10 mouse cellular contexts compared by ENCODE assay signal in the genomic region with DNA sequence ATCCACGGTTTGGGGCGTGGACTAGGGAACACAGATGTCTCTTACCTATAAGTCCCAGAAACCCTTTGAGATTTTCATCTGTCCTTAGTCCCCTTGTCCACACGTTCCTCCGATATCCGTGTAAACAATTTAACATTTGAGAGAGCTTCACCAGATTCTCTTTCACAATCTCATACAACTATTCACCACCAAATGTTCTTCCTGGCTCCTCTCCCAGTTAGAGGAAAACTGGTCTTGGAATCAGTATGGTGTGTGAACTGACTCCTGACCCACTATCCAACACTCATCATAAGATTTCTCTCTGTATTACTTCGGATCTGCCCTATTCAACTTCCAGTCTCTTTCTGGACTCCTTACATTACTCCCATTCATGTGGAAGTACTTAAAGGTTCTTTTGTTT. TPM values are rescaled to one million over a fixed set of nuclear protein-coding genes. Genes with fewer than 3 reads are reported as not detected.
A peak's percentile ranks its signal among the peaks of the same experiment; 100 is the strongest.
DNase-seq lines count a peak whose midpoint lies in the region; ATAC-seq and TF ChIP-seq lines count a peak whose summit lies in the region.
"Had no signal": no experiment of that assay in that cellular context is flagged by ENCODE, and none has a peak within 500 bp of the region (broad histone marks: within the 10 kb centered on the region; RNA-seq: fewer than 3 reads in every experiment).

No protein-coding gene starts in this region.

- DNase-seq in limb, embryonic 10.5 days (ENCODE audit: low spot score) = no peak
- DNase-seq in MEL (ENCODE audit: low read depth, low spot score) = peak; percentile 2
- DNase-seq in heart, adult 8-10 months (ENCODE audit: low spot score) = no peak
- DNase-seq in spleen, postnatal 10 days (ENCODE audit: low spot score in 2 of 2) = no peak
- DNase-seq: adrenal gland, postnatal 14 days; liver had no signal

- H3K9me3 ChIP-seq in limb, embryonic 12.5 days = no peaks in the 10 kb centered on the region
- H3K9me3 ChIP-seq in limb, embryonic 10.5 days (replicated peaks) = no peaks in the 10 kb centered on the region
- H3K9me3 ChIP-seq in E14TG2a.4 (ENCODE audit: low read length) (no peaks in the 10 kb centered on the region), MEL (replicated peaks; ENCODE audit: insufficient read depth, low read length) (no peaks in the 10 kb centered on the region)
- H3K9me3 ChIP-seq in hindbrain, embryonic 16.5 days (ENCODE audit: control insufficient read depth, low read length) = no peaks in the 10 kb centered on the region
- H3K9me3 ChIP-seq: heart, embryonic 12.5 days had no signal

- peaks cover 4% of the 10 kb centered on the region for H3K4me1 ChIP-seq in limb, embryonic 12.5 days (replicated peaks)
- peaks cover 4% of the 10 kb centered on the region; the same call in 1 of the 2 replicates for H3K4me1 ChIP-seq in limb, embryonic 10.5 days
- H3K4me1 ChIP-seq in E14TG2a.4 (replicated peaks; ENCODE audit: low read depth, low read length) (peaks cover 16% of the 10 kb centered on the region), MEL (ENCODE audit: control insufficient read depth in 1 of 2, insufficient read depth in 2 of 2, low read length in 2 of 2) (no peaks in the 10 kb centered on the region; a peak in 2 of 4 replicates)
- H3K4me1 ChIP-seq in hindbrain, embryonic 16.5 days (ENCODE audit: control insufficient read depth, insufficient read depth, low read depth, low read length) = peaks cover 7% of the 10 kb centered on the region

- H3K4me2 ChIP-seq in limb, embryonic 12.5 days = peak overlapping the region; percentile 63; the same call in 1 of the 2 replicates
- peak overlapping the region; percentile 68; the same call in 1 of the 2 replicates for H3K4me2 ChIP-seq in hindbrain, embryonic 16.5 days (ENCODE audit: low read length)

- no peaks in the 10 kb centered on the region for H3K27me3 ChIP-seq in limb, embryonic 12.5 days
- H3K27me3 ChIP-seq in limb, embryonic 10.5 days (ENCODE audit: low read depth, poor library complexity, severe bottlenecking) = no peaks in the 10 kb centered on the region
- H3K27me3 ChIP-seq in E14TG2a.4 (ENCODE audit: insufficient read depth, low read length) = no peaks in the 10 kb centered on the region
- no peaks in the 10 kb centered on the region for H3K27me3 ChIP-seq in MEL (ENCODE audit: control insufficient read depth in 1 of 2, insufficient read depth in 2 of 2, low read length in 2 of 2)
- H3K27me3 ChIP-seq in hindbrain, embryonic 16.5 days (replicated peaks; ENCODE audit: control insufficient read depth, insufficient read depth, low read length) = no peaks in the 10 kb centered on the region
- H3K27me3 ChIP-seq: heart, embryonic 12.5 days had no signal

- H3K9ac ChIP-seq in limb, embryonic 12.5 days (replicated peaks) = no peak overlapping the region
- H3K9ac ChIP-seq in MEL (ENCODE audit: control insufficient read depth, low read depth, low read length, poor library complexity, severe bottlenecking) = no peak overlapping the region
- no peak overlapping the region for H3K9ac ChIP-seq in hindbrain, embryonic 16.5 days (ENCODE audit: low read depth, low read length)
- H3K9ac ChIP-seq: heart, embryonic 12.5 days had no signal

- H3K4me3 ChIP-seq in limb, embryonic 12.5 days (replicated peaks) = 0 out of 2 replicates have a peak overlapping the region, but pooled peaks have one; percentile 69
- no peak overlapping the region for H3K4me3 ChIP-seq in limb, embryonic 10.5 days
- H3K4me3 ChIP-seq in E14TG2a.4 (replicated peaks; ENCODE audit: low read length) = peak overlapping the region; percentile 80
- no peak overlapping the region for H3K4me3 ChIP-seq in MEL (ENCODE audit: control insufficient read depth in 1 of 2, insufficient read depth in 1 of 2, low read depth in 2 of 2, low read length in 2 of 2)
- no peak overlapping the region for H3K4me3 ChIP-seq in hindbrain, embryonic 16.5 days (ENCODE audit: low read length)

- ATAC-seq in limb, embryonic 12.5 days (ENCODE audit: insufficient number of reproducible peaks, insufficient read depth, low FRiP score, low TSS enrichment, low read depth) = no peak
- ATAC-seq in hindbrain, embryonic 16.5 days = no peak

- no peak for TF ChIP-seq EP300 in MEL (IDR thresholded peaks at IDR 0.05; ENCODE audit: low read depth in 1 of 2, low read length in 2 of 2)

- no peak overlapping the region for H3K27ac ChIP-seq in limb, embryonic 12.5 days
- H3K27ac ChIP-seq in limb, embryonic 10.5 days = no peak overlapping the region
- no peak overlapping the region for H3K27ac ChIP-seq in MEL (ENCODE audit: control insufficient read depth, low read depth, low read length)
- no peak overlapping the region for H3K27ac ChIP-seq in hindbrain, embryonic 16.5 days (ENCODE audit: low read depth, low read length)

- TF ChIP-seq POLR2A in MEL (IDR thresholded peaks at IDR 0.05; ENCODE audit: control insufficient read depth in 1 of 2, insufficient read depth in 1 of 2, low read depth in 1 of 2, low read length in 2 of 2, poor library complexity in 1 of 2) = no peak

- H3K36me3 ChIP-seq in limb, embryonic 12.5 days = peaks cover 6% of the 10 kb centered on the region
- peaks cover 9% of the 10 kb centered on the region; the same call in 1 of the 2 replicates for H3K36me3 ChIP-seq in limb, embryonic 10.5 days
- H3K36me3 ChIP-seq in E14TG2a.4 (ENCODE audit: insufficient read depth, low read length) = no peaks in the 10 kb centered on the region
- peaks cover 0 to 3% of the 10 kb centered on the region in 2 experiments; a peak in 1 of 4 replicates for H3K36me3 ChIP-seq in MEL (ENCODE audit: control insufficient read depth in 1 of 2, insufficient read depth in 2 of 2, low read length in 2 of 2)
- peaks cover 3% of the 10 kb centered on the region; the same call in 1 of the 2 replicates for H3K36me3 ChIP-seq in hindbrain, embryonic 16.5 days (ENCODE audit: control insufficient read depth, insufficient read depth, low read length)

- WGBS in limb, embryonic 12.5 days = 83% methylated on average over 6 of the region's 6 CpGs
- WGBS in limb, embryonic 10.5 days = 83% methylated on average over 6 of the region's 6 CpGs
- 84% methylated on average over 6 of the region's 6 CpGs for WGBS in hindbrain, embryonic 16.5 days

- no peak for TF ChIP-seq CTCF in E14TG2a.4 (conservative IDR thresholded peaks at IDR 0.05; ENCODE audit: low read length)
- no peak for TF ChIP-seq CTCF in MEL (IDR thresholded peaks at IDR 0.05 in 2 of 3, conservative IDR thresholded peaks at IDR 0.05 in 1 of 3; ENCODE audit: control insufficient read depth in 1 of 3, insufficient read depth in 1 of 3, low read depth in 2 of 3, low read length in 3 of 3, poor library complexity in 1 of 3, severe bottlenecking in 1 of 3)

- H3K79me2 ChIP-seq in MEL (ENCODE audit: control insufficient read depth, insufficient read depth, low read length, poor library complexity) = no peaks in the 10 kb centered on the region; the same call in 1 of the 2 replicates

- TF ChIP-seq RAD21 in MEL (IDR thresholded peaks at IDR 0.05; ENCODE audit: low read depth, low read length) = no peak

TF ChIP-seq in MEL, 35 proteins besides CTCF, POLR2A, EP300 and RAD21 (continues in another document):
- TF ChIP-seq SIN3A (IDR thresholded peaks at IDR 0.05; ENCODE audit: low read length) (no peak), ETS1 (IDR thresholded peaks at IDR 0.05; ENCODE audit: low read depth, low read length) (no peak), USF2 (IDR thresholded peaks at IDR 0.05; ENCODE audit: borderline replicate concordance in 1 of 2, insufficient read depth in 1 of 2, low read depth in 1 of 2, low read length in 2 of 2) (no peak), HCFC1 (IDR thresholded peaks at IDR 0.05; ENCODE audit: low read depth, low read length) (no peak), GABPA (IDR thresholded peaks at IDR 0.05; ENCODE audit: low read depth, low read length) (no peak), UBTF (IDR thresholded peaks at IDR 0.05; ENCODE audit: borderline replicate concordance, insufficient read depth, low read depth, low read length) (no peak)

RNA-seq across cellular contexts. Expression of a gene that starts 0.7 kb away (rescaled TPM):
- 5.4 and 7.3 TPM in 2 replicates for polyA plus RNA-seq in limb, embryonic 12.5 days (2016; fragmentation: Nextera tagmentation; extraction: Ambion mirVana)
- 4.3 and 4.7 TPM in 2 replicates for polyA plus RNA-seq in limb, embryonic 10.5 days (2016; fragmentation: Nextera tagmentation; extraction: Ambion mirVana)
- total RNA-seq in MEL (2012; rRNA removed) = 1.4 and 2.1 TPM in 2 replicates
- polyA plus RNA-seq in MEL (2012; ENCODE audit: insufficient read depth in 1 of 2, insufficient read length in 2 of 2, low read depth in 1 of 2, low replicate concordance in 2 of 2, missing spikeins in 1 of 2) = 1 to 10 TPM in 1 of 2 experiments, not detected in 1; 1.6 TPM
- 7.0 and 7.2 TPM in 2 replicates for polyA plus RNA-seq in hindbrain, embryonic 16.5 days (2015; fragmentation: Nextera tagmentation; extraction: Ambion mirVana)
- total RNA-seq in heart, adult 8-10 months (2022) = 1 to 10 TPM; 2.0 to 2.5 (median 2.3) TPM

RNA-seq across cellular contexts. Expression of a gene that starts 23.7 kb away (rescaled TPM):
- polyA plus RNA-seq in limb, embryonic 12.5 days (2016; fragmentation: Nextera tagmentation; extraction: Ambion mirVana) = 2.4 and 3.0 TPM in 2 replicates
- 2.9 and 3.6 TPM in 2 replicates for polyA plus RNA-seq in limb, embryonic 10.5 days (2016; fragmentation: Nextera tagmentation; extraction: Ambion mirVana)
- total RNA-seq in MEL (2012; rRNA removed) = not detected in 2 replicates
- under 1 TPM in 1 of 2 experiments, not detected in 1; 0.38 TPM for polyA plus RNA-seq in MEL (2012; ENCODE audit: insufficient read depth in 1 of 2, insufficient read length in 2 of 2, low read depth in 1 of 2, low replicate concordance in 2 of 2, missing spikeins in 1 of 2)
- 3.2 and 3.3 TPM in 2 replicates for polyA plus RNA-seq in hindbrain, embryonic 16.5 days (2015; fragmentation: Nextera tagmentation; extraction: Ambion mirVana)
- total RNA-seq in heart, adult 8-10 months (2022) = 1 to 10 TPM in 3 of 4 experiments, under 1 TPM in 1; 1.00 to 2.0 (median 1.5) TPM

RNA-seq across cellular contexts. Expression of a gene that starts 26.8 kb away (rescaled TPM):
- 8.4 and 9.3 TPM in 2 replicates for polyA plus RNA-seq in limb, embryonic 12.5 days (2016; fragmentation: Nextera tagmentation; extraction: Ambion mirVana)
- 6.2 and 8.9 TPM in 2 replicates for polyA plus RNA-seq in limb, embryonic 10.5 days (2016; fragmentation: Nextera tagmentation; extraction: Ambion mirVana)
- 3.7 and 3.9 TPM in 2 replicates for total RNA-seq in MEL (2012; rRNA removed)
- 1 to 10 TPM in 1 of 2 experiments, not detected in 1; 2.9 TPM for polyA plus RNA-seq in MEL (2012; ENCODE audit: insufficient read depth in 1 of 2, insufficient read length in 2 of 2, low read depth in 1 of 2, low replicate concordance in 2 of 2, missing spikeins in 1 of 2)
- polyA plus RNA-seq in hindbrain, embryonic 16.5 days (2015; fragmentation: Nextera tagmentation; extraction: Ambion mirVana) = 8.4 and 8.9 TPM in 2 replicates
- total RNA-seq in heart, adult 8-10 months (2022) = 1 to 10 TPM; 5.2 to 6.5 (median 5.7) TPM

RNA-seq across cellular contexts. Expression of a gene that starts 57.8 kb away (rescaled TPM):
- polyA plus RNA-seq in limb, embryonic 12.5 days (2016; fragmentation: Nextera tagmentation; extraction: Ambion mirVana) = 8.0 and 9.2 TPM in 2 replicates
- polyA plus RNA-seq in limb, embryonic 10.5 days (2016; fragmentation: Nextera tagmentation; extraction: Ambion mirVana) = 5.3 and 7.1 TPM in 2 replicates
- total RNA-seq in MEL (2012; rRNA removed) = 0.39 and 0.58 TPM in 2 replicates
- polyA plus RNA-seq in MEL (2012; ENCODE audit: insufficient read depth in 1 of 2, insufficient read length in 2 of 2, low read depth in 1 of 2, low replicate concordance in 2 of 2, missing spikeins in 1 of 2) = under 1 TPM in 1 of 2 experiments, not detected in 1; 0.77 TPM
- polyA plus RNA-seq in hindbrain, embryonic 16.5 days (2015; fragmentation: Nextera tagmentation; extraction: Ambion mirVana) = 12.1 and 12.6 TPM in 2 replicates
- 1 to 10 TPM; 1.3 to 2.9 (median 2.2) TPM for total RNA-seq in heart, adult 8-10 months (2022)

Comparison
In these comparisons a context has a peak if more than half of its experiments do, and no peak if none do; other contexts are left out.
1. H3K4me3 ChIP-seq: peak in limb, embryonic 12.5 days (single experiment) and E14TG2a.4 (single experiment); none in limb, embryonic 10.5 days (single experiment), MEL (0 of 2) and hindbrain, embryonic 16.5 days (single experiment).